In genomic region chr5:129583331-129583730, GRCm38 (mm10) we compare ENCODE assay signal across 8 mouse cellular contexts. TPM values are rescaled to one million over a fixed set of nuclear protein-coding genes. Genes with fewer than 3 reads are reported as not detected.
DNase-seq lines count a peak whose midpoint lies in the region; ATAC-seq and TF ChIP-seq lines count a peak whose summit lies in the region.

No protein-coding gene starts in this region.

- H3K4me2 ChIP-seq in liver, embryonic 15.5 days, result peak overlapping the region; percentile 94

- peak; percentile 6; the same call in 1 of the 2 replicates for ATAC-seq in liver, embryonic 15.5 days (ENCODE audit: insufficient read depth)

- no peaks in the 10 kb centered on the region for H3K36me3 ChIP-seq in heart, embryonic 10.5 days
- no peaks in the 10 kb centered on the region for H3K36me3 ChIP-seq in testis, adult 2 months (ENCODE audit: control insufficient read depth, insufficient read depth, low read length)
- no peaks in the 10 kb centered on the region for H3K36me3 ChIP-seq in liver, embryonic 15.5 days (replicated peaks)

- TF ChIP-seq POLR2A in testis, adult 2 months (IDR thresholded peaks at IDR 0.05; ENCODE audit: control insufficient read depth, low read depth, low read length), result no peak

- peak overlapping the region; percentile 51; the same call in 1 of the 2 replicates for H3K9ac ChIP-seq in liver, embryonic 15.5 days

- DNase-seq in heart, embryonic 10.5 days (ENCODE audit: low spot score), result no peak
- DNase-seq in heart, adult 8-10 months (ENCODE audit: low spot score), result no peak
- DNase-seq in testis, postnatal 14 days (ENCODE audit: low spot score), result no peak
- DNase-seq in gastrocnemius, adult 8-10 months (ENCODE audit: low spot score in 2 of 2), result no peak
- DNase-seq in spleen, adult 18-20 months, result no peak
- DNase-seq in retina, postnatal 1 day, result no peak

- no peaks in the 10 kb centered on the region for H3K9me3 ChIP-seq in heart, embryonic 10.5 days
- H3K9me3 ChIP-seq in liver, embryonic 15.5 days (replicated peaks), result no peaks in the 10 kb centered on the region

- TF ChIP-seq CTCF in testis, adult 2 months (IDR thresholded peaks at IDR 0.05; ENCODE audit: control insufficient read depth, insufficient read depth, insufficient replicate concordance, low read depth, low read length), result no peak

- peaks cover 31% of the 10 kb centered on the region for H3K4me1 ChIP-seq in heart, embryonic 10.5 days
- peaks cover 13% of the 10 kb centered on the region for H3K4me1 ChIP-seq in testis, adult 2 months (ENCODE audit: control insufficient read depth, insufficient read depth, low read length)
- H3K4me1 ChIP-seq in liver, embryonic 15.5 days (replicated peaks), result peaks cover 33% of the 10 kb centered on the region

- peak overlapping the region; percentile 84; the same call in 1 of the 2 replicates for H3K27ac ChIP-seq in heart, embryonic 10.5 days
- no peak overlapping the region for H3K27ac ChIP-seq in testis, adult 2 months (ENCODE audit: control insufficient read depth, insufficient read depth, low read depth, low read length)
- H3K27ac ChIP-seq in liver, embryonic 15.5 days (replicated peaks), result no peak overlapping the region

- peaks cover 67% of the 10 kb centered on the region for H3K27me3 ChIP-seq in heart, embryonic 10.5 days (ENCODE audit: insufficient read depth, poor library complexity, severe bottlenecking)
- no peaks in the 10 kb centered on the region for H3K27me3 ChIP-seq in testis, adult 2 months (ENCODE audit: control insufficient read depth, insufficient read depth, low read length)
- peaks cover 80% of the 10 kb centered on the region for H3K27me3 ChIP-seq in liver, embryonic 15.5 days

- H3K4me3 ChIP-seq in heart, embryonic 10.5 days, result peak overlapping the region; percentile 81
- peak overlapping the region; percentile 70 for H3K4me3 ChIP-seq in testis, adult 2 months (ENCODE audit: control insufficient read depth, low read depth, low read length)
- H3K4me3 ChIP-seq in liver, embryonic 15.5 days (replicated peaks), result peak overlapping the region; percentile 64

- WGBS in heart, embryonic 10.5 days, result 4% methylated on average over 12 of the region's 12 CpGs
- WGBS in liver, embryonic 15.5 days (ENCODE audit: insufficient replicate concordance), result 7% methylated on average over 12 of the region's 12 CpGs

RNA-seq across cellular contexts. Expression of gene Mmp17, which starts 0.6 kb away (rescaled TPM):
- polyA plus RNA-seq in heart, embryonic 10.5 days (2016; fragmentation: Nextera tagmentation; extraction: Ambion mirVana), result 0.71 and 1.3 TPM in 2 replicates
- under 1 TPM; 0.53 to 0.91 (median 0.77) TPM for total RNA-seq in heart, adult 8-10 months (2022)
- polyA plus RNA-seq in testis, adult 2 months (2012; rRNA removed), result 0.93 and 1.2 TPM in 2 replicates
- 0.21 and 0.25 TPM in 2 replicates for polyA plus RNA-seq in liver, embryonic 15.5 days (2015; fragmentation: Nextera tagmentation; extraction: Ambion mirVana)
- total RNA-seq in gastrocnemius, adult 8-10 months (2022), result under 1 TPM; 0.22 to 0.58 (median 0.40) TPM
